Mouse (Mus musculus): ENCODE data around the gene Glis2.

Gene Glis2

GRCm38 (mm10) chr16:4659326-4659725 is 64.8 kb downstream of the Glis2 start:
- DNase-seq (ENCODE audit: low spot score) = no peak

GRCm38 (mm10) chr16:4661605-4662004 is 67.1 kb downstream of the Glis2 start:
- no peak for DNase-seq (ENCODE audit: low spot score)

- DNase-seq (ENCODE audit: low spot score) = no peak
These were observed 69.3 kb downstream of the Glis2 start for GRCm38 (mm10) chr16:4663806-4664205.

- no peak for DNase-seq (ENCODE audit: low spot score)
These were observed 71.2 kb downstream of the Glis2 start for GRCm38 (mm10) chr16:4665726-4666125.

- peak; percentile 83 for DNase-seq (ENCODE audit: low spot score)
These were observed 72.8 kb downstream of the Glis2 start for GRCm38 (mm10) chr16:4667190-4667808.

GRCm38 (mm10) chr16:4670317-4670716 is 75.8 kb downstream of the Glis2 start:
- DNase-seq (ENCODE audit: low spot score) = no peak

GRCm38 (mm10) chr16:4674091-4674490 is 79.6 kb downstream of the Glis2 start:
- DNase-seq (ENCODE audit: low spot score) = no peak
